Mouse (Mus musculus): ENCODE measurements at regions not wholly inside any gene's neighbourhood (a gene's known extent, or its start where the extent isn't known, plus 50 kb on each side); places are given as distances from the start of the nearest gene placed in this dataset.

- TF ChIP-seq POLR2A (IDR thresholded peaks at IDR 0.05; ENCODE audit: borderline replicate concordance, low read depth, low read length) (no peak), CTCF (IDR thresholded peaks at IDR 0.05; ENCODE audit: low read depth, low read length) (no peak)
Measured at GRCm38 (mm10) chr13:92973791-92974190, 129.2 kb downstream of the Mtx3 start.

Measured in bone marrow macrophage, adult 2 months (primary cell).